Mouse (Mus musculus): ENCODE data around the gene Nalcn. TPM values are rescaled to one million over a fixed set of nuclear protein-coding genes. Genes with fewer than 3 reads are reported as not detected.
A peak's percentile ranks its signal among the peaks of the same experiment; 100 is the strongest.

Nalcn gene
- polyA plus RNA-seq, 1 experiment = 0.91 TPM

DNA sequence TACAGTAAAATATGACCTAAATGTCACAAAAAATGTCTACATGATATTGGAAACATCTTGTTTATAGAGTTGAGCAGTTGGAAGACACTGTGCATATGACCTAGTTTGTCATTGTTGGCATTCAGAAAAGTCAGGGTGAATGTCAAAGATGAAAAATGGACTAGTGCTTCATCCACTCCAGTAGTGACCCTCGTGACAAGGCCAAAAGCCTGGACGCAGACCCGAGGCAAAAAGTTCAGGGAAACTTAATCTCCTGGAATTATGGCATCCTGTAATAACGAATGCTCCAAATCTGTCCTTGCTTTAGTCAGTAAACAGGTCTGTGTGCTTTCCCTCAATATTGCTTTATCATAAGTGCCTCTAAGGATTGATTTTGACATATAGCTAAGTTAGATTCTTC is 51.6 kb downstream of the Nalcn start:
- Histone ChIP-seq H3K27me3 (ENCODE audit: control insufficient read depth, insufficient read depth, low read length, poor library complexity, severe bottlenecking) (no peaks in the 10 kb centered on the region), H3K9ac (ENCODE audit: low read depth, poor library complexity, severe bottlenecking) (no peak overlapping the region), H3K4me3 (ENCODE audit: low read depth, low read length) (no peak overlapping the region), H3K36me3 (ENCODE audit: control insufficient read depth, insufficient read depth, low read length, poor library complexity, severe bottlenecking) (no peaks in the 10 kb centered on the region), H3K27ac (ENCODE audit: insufficient read depth, low read length) (no peak overlapping the region), H3K9me3 (replicated peaks; ENCODE audit: control insufficient read depth, insufficient read depth, low read length, poor library complexity, severe bottlenecking) (no peaks in the 10 kb centered on the region), H3K4me1 (ENCODE audit: control insufficient read depth, insufficient read depth, low read length) (no peaks in the 10 kb centered on the region)
- TF ChIP-seq EP300 (IDR thresholded peaks at IDR 0.05; ENCODE audit: insufficient read depth, low read depth, low read length) = no peak
- no peak for TF ChIP-seq POLR2A (IDR thresholded peaks at IDR 0.05; ENCODE audit: insufficient read depth, low read length)

DNA sequence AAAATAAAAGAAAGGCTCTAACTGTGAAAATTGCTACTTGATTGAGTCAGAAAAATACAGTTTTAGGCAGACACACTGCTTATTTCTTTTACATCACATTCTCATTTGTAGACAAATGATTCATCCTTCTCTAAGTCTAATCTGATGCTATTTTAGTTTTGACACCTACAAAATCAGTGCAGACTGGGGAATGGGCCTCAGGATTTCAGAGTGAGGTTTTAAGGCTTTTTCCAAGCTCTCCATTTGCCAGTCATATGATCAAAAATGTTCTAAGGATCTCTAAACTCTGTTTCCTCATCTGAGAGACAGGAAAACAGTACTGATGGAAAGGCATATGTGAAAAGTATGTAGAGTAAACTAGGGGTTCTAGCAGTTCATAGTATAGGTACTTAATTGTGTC is 52.0 kb downstream of the Nalcn start:
- H3K4me1 ChIP-seq (ENCODE audit: control insufficient read depth, insufficient read depth, low read length) = no peaks in the 10 kb centered on the region
- no peaks in the 10 kb centered on the region for H3K9me3 ChIP-seq (replicated peaks; ENCODE audit: control insufficient read depth, insufficient read depth, low read length, poor library complexity, severe bottlenecking)
- TF ChIP-seq CTCF (IDR thresholded peaks at IDR 0.05; ENCODE audit: low read depth, low read length) (no peak), POLR2A (IDR thresholded peaks at IDR 0.05; ENCODE audit: insufficient read depth, low read length) (no peak), EP300 (IDR thresholded peaks at IDR 0.05; ENCODE audit: insufficient read depth, low read depth, low read length) (no peak)
- no peak overlapping the region for H3K9ac ChIP-seq (ENCODE audit: low read depth, poor library complexity, severe bottlenecking)
- H3K4me3 ChIP-seq (ENCODE audit: low read depth, low read length) = no peak overlapping the region
- no peaks in the 10 kb centered on the region for H3K36me3 ChIP-seq (ENCODE audit: control insufficient read depth, insufficient read depth, low read length, poor library complexity, severe bottlenecking)
- no peaks in the 10 kb centered on the region for H3K27me3 ChIP-seq (ENCODE audit: control insufficient read depth, insufficient read depth, low read length, poor library complexity, severe bottlenecking)
- no peak overlapping the region for H3K27ac ChIP-seq (ENCODE audit: insufficient read depth, low read length)

DNA sequence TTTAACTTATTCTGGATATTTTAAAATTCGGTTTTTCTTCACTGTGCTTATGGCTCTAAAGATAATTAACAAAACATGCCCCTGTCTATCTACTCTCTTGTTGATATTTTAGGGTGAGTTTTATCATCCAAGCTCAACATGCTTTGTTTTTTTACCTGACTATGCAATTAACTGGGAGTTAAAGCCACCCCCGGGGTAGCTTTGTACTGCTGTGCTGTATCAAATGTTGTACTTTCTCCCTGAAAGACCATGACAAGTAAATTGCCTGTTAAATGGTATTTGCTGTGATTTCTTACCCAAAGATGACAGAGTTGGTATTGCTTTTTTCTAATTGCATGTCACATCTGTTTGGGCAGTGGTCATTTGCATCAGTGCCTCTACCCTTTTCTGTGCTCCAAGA is 60.3 kb downstream of the Nalcn start:
- H3K4me1 ChIP-seq (ENCODE audit: control insufficient read depth, insufficient read depth, low read length) = no peaks in the 10 kb centered on the region
- no peak overlapping the region for H3K4me3 ChIP-seq (ENCODE audit: low read depth, low read length)

DNA sequence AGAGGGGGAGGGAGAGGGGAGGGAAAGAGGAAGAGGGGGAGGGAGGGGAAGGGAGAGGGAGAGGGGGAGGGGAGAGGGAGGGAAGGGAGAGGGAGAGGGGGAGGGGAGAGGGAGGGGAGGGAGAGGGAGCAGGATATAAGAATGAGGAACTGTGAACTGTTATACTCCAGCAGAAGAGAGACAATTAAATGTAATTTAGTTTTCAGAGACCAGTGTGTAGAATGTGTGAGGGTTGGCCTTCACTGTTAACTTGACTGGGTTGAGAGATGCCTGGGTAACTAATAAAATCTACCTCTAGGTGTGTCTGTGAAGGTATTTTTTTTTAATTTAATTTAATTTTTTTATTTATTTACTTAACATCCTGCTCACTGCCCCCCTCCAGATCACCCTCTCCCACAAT is 71.4 kb downstream of the Nalcn start:
- TF ChIP-seq CTCF (IDR thresholded peaks at IDR 0.05; ENCODE audit: low read depth, low read length) = no peak
- Histone ChIP-seq H3K36me3 (ENCODE audit: control insufficient read depth, insufficient read depth, low read length, poor library complexity, severe bottlenecking) (no peaks in the 10 kb centered on the region), H3K27me3 (ENCODE audit: control insufficient read depth, insufficient read depth, low read length, poor library complexity, severe bottlenecking) (no peaks in the 10 kb centered on the region), H3K9ac (ENCODE audit: low read depth, poor library complexity, severe bottlenecking) (no peak overlapping the region), H3K9me3 (replicated peaks; ENCODE audit: control insufficient read depth, insufficient read depth, low read length, poor library complexity, severe bottlenecking) (no peaks in the 10 kb centered on the region), H3K4me3 (ENCODE audit: low read depth, low read length) (no peak overlapping the region), H3K27ac (ENCODE audit: insufficient read depth, low read length) (no peak overlapping the region), H3K4me1 (ENCODE audit: control insufficient read depth, insufficient read depth, low read length) (no peaks in the 10 kb centered on the region)

More for the DNA sequence above, 60.3 kb downstream of the Nalcn start:
- Histone ChIP-seq H3K27ac (ENCODE audit: insufficient read depth, low read length) (no peak overlapping the region), H3K36me3 (ENCODE audit: control insufficient read depth, insufficient read depth, low read length, poor library complexity, severe bottlenecking) (no peaks in the 10 kb centered on the region), H3K9me3 (replicated peaks; ENCODE audit: control insufficient read depth, insufficient read depth, low read length, poor library complexity, severe bottlenecking) (no peaks in the 10 kb centered on the region), H3K27me3 (ENCODE audit: control insufficient read depth, insufficient read depth, low read length, poor library complexity, severe bottlenecking) (no peaks in the 10 kb centered on the region), H3K9ac (ENCODE audit: low read depth, poor library complexity, severe bottlenecking) (no peak overlapping the region)
- TF ChIP-seq POLR2A (IDR thresholded peaks at IDR 0.05; ENCODE audit: insufficient read depth, low read length) (no peak), CTCF (IDR thresholded peaks at IDR 0.05; ENCODE audit: low read depth, low read length) (no peak), EP300 (IDR thresholded peaks at IDR 0.05; ENCODE audit: insufficient read depth, low read depth, low read length) (no peak)

DNA sequence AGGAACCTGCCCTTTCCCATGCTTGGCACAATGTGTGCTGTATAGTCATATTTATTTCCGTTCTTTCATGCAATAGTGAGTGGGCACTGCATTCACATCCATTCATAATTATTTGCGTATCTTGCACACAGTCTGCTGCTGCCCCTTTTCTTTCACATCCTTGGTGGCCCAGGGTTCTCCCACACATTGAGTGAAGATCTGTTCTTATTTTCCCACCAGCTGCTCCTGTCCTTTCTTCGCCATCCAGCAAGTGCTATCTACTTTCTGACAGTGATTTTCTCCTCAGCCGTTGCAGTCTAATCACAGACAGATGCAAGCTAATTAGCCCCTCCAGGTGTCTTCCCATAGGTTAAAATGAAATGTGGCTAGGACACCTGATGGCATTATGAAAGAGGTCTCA is 72.0 kb downstream of the Nalcn start:
- Histone ChIP-seq H3K9me3 (replicated peaks; ENCODE audit: control insufficient read depth, insufficient read depth, low read length, poor library complexity, severe bottlenecking) (no peaks in the 10 kb centered on the region), H3K4me1 (ENCODE audit: control insufficient read depth, insufficient read depth, low read length) (no peaks in the 10 kb centered on the region), H3K27me3 (ENCODE audit: control insufficient read depth, insufficient read depth, low read length, poor library complexity, severe bottlenecking) (no peaks in the 10 kb centered on the region), H3K9ac (ENCODE audit: low read depth, poor library complexity, severe bottlenecking) (no peak overlapping the region), H3K4me3 (ENCODE audit: low read depth, low read length) (no peak overlapping the region), H3K27ac (ENCODE audit: insufficient read depth, low read length) (no peak overlapping the region), H3K36me3 (ENCODE audit: control insufficient read depth, insufficient read depth, low read length, poor library complexity, severe bottlenecking) (no peaks in the 10 kb centered on the region)
- TF ChIP-seq EP300 (IDR thresholded peaks at IDR 0.05; ENCODE audit: insufficient read depth, low read depth, low read length) (no peak), CTCF (IDR thresholded peaks at IDR 0.05; ENCODE audit: low read depth, low read length) (no peak), POLR2A (IDR thresholded peaks at IDR 0.05; ENCODE audit: insufficient read depth, low read length) (no peak)

DNA sequence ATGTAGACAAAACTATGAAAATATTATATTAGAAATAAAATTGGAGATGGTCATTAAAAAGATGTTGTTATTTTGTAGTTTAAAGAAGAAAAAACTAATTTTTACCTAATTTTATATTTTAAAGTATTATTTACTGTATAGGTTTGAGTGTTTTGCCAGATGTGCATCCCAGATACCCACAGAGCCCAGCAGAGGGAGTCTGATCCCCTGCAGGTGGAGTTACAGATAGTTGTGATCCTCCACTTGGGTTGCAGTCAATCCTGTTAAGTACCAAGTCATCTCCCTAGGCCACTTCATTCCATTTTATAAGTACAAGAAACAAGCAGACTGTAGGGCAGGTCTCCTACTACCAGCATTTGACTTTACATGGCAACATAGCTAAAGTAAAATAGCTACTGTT is 84.6 kb downstream of the Nalcn start:
- H3K9me3 ChIP-seq (replicated peaks; ENCODE audit: control insufficient read depth, insufficient read depth, low read length, poor library complexity, severe bottlenecking) = no peaks in the 10 kb centered on the region
- no peak overlapping the region for H3K27ac ChIP-seq (ENCODE audit: insufficient read depth, low read length)
- H3K27me3 ChIP-seq (ENCODE audit: control insufficient read depth, insufficient read depth, low read length, poor library complexity, severe bottlenecking) = no peaks in the 10 kb centered on the region
- H3K9ac ChIP-seq (ENCODE audit: low read depth, poor library complexity, severe bottlenecking) = no peak overlapping the region
- peak; percentile 42 for TF ChIP-seq CTCF (IDR thresholded peaks at IDR 0.05; ENCODE audit: low read depth, low read length)
- TF ChIP-seq POLR2A (IDR thresholded peaks at IDR 0.05; ENCODE audit: insufficient read depth, low read length) = no peak
- TF ChIP-seq EP300 (IDR thresholded peaks at IDR 0.05; ENCODE audit: insufficient read depth, low read depth, low read length) = no peak
- H3K4me1 ChIP-seq (ENCODE audit: control insufficient read depth, insufficient read depth, low read length) = no peaks in the 10 kb centered on the region
- H3K4me3 ChIP-seq (ENCODE audit: low read depth, low read length) = no peak overlapping the region
- no peaks in the 10 kb centered on the region for H3K36me3 ChIP-seq (ENCODE audit: control insufficient read depth, insufficient read depth, low read length, poor library complexity, severe bottlenecking)
